Mouse (Mus musculus) gonadal fat pad, adult 2 months (tissue): ENCODE measurements at regions not wholly inside any gene's neighbourhood (a gene's known extent, or its start where the extent isn't known, plus 50 kb on each side); places are given as distances from the start of the nearest gene placed in this dataset.
"Not testable (repeated sequence)": the region's sequence is repeated elsewhere in the genome, so short reads cannot be mapped to it uniquely, and the experiment has no call there.

Experiments used
- DNase-seq: peaks from one replicate; pipeline ENCODE4 v3.0.0-alpha.2; 2012; ENCODE audit warnings: low read depth

DNA sequence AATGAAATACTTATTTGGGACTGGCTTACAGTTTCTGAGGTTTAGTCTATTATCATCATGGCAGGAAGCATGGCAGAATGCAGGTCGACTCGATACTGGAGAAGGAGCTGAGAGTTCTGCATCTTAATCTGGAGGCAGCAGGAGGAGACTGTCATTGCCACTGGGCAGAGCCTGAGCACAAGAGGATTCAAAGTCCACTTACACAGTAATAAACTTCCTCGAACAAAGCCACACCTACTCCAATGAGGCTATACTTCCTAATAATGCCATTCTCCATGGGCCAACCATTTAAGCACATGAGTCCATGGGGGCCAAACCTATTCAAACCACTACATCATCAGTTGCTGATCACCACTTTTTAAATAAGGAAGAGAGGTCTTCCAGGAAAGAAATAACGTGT, 393.5 kb downstream of the Gja1 start:
- DNase-seq, result no peak

DNA sequence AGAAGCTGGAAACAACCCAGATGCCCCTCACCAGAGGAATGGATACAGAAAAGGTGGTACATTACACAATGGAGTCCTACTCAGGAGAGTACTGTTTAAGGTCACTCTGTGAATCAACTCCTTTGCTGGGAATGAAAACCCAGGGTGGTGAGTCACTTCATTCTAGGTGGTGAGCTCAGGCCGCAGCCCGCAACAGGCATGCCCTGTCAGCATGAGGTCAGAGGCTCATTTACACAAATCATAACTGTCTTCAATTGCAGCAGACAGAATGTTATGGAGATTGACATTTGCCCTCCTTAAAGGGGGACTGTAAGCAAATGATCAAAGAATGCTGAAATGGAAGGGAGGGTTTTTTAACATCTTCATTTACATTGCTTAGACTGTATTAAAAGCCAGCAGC, 405.1 kb downstream of the Gja1 start:
- no peak for DNase-seq

DNA sequence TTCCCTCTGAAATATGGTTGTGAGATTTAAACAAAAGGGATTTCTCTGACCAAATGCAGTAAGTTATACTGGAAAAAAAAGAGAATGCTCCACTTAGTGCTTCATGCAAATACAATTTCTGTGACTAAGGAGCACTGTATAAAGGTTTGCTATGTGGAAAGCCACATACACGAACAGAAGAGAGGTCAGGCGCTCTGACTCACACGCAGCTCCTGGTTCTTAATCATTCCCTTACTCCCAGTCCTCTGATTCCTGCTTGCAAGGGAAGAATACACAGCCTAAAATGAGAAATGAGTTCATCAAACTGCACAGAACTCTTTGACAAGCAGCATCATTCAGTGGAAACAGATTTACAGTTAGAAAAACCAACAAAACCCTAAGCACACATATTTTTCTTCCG, 406.8 kb downstream of the Gja1 start:
- no peak for DNase-seq

DNA sequence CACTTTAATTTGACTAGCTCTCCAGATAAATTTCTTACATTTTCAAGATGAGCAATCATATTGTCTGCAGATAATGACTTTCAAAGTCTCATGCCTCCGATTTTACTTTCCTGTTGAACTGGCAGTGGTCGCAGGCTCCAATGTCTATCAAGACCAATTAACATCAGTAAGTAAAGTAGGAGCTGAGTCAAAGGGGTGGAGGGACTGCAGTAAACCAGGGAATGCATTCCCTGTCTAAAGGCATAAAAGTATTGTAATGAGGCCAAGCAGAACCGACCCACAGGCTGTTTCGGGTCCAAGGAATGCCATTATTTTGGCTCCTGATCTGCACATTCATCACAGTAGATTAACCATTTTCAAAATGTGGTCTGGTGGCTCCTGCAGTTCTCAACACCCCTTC, 411.0 kb downstream of the Gja1 start:
- DNase-seq, result no peak

DNA sequence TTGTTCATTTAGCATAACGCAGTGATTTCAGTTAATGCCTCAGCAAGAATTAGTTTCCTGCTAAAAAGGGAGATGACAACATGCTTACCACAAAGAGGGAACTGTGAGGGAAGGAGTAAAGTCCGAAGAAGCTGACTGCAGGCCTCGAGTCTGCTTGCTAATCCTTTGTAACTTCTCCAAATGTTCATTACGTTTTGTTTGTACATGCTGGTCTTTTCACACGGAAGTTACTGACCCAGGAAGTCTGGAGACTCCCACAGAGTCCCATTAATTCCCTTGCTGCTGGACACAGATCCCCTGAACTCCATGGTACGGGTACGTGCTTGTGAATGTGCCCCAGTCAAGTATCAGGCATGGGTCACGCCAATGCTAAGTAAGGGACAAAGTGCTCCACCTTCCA, 415.9 kb downstream of the Gja1 start:
- DNase-seq, result no peak

DNA sequence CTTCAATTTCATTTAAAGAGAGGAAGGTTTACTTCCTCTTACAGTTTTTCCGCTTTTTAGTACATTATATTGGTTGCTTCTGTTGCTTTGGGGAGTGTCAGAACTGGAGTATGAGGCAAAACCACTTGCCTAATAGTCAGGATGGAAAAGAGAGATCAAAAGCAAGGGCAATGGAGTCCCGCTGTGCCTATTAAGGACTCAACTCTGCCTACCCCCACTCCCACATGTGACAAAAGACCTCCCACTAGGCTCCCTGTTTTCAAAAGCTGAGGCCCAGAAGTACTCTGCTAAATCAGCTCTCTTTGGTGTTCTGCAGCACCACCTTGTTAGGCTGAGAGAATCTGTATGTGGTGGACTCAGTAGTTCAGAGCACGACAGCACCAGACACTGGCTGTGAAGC, 418.3 kb downstream of the Gja1 start:
- DNase-seq, result no peak

DNA sequence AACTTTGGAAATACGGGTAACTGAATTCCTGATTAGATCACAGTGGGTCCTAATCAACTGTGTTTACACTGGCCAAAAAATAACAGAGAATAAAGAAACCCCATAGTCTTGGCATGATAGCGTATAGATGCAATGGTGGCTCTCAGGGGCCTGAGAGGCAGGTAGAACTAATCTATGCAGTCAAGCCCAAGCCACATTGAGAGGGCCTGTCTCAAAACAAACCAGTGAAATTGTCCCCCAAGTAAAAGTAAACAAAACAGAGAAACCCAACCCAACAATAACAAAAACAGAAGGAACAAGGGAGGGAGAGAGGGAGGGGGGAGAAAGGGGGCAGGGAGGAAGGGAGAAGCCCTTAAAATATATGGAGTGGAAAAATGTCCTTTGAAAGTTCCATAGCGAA, 422.2 kb downstream of the Gja1 start:
- no peak for DNase-seq

DNA sequence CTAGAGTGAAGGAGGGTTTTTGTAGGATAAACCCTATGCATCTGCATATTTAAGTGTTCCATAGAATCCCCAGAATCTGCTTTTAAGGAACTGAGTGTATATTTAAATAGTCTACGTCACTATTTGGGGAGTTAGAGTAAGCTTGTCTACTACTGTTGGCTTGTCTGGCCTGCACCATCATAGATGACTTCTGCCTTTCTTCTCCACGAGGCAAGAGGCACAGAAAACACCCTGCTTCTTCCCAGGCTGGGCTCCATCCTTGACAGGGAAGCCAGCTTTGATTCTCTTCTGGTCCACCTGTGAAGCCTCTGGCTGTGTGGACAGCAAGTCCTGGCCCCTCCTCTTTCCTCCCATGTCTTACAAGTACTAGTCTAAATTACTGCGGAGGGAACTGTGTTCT, 422.6 kb downstream of the Gja1 start:
- DNase-seq, result no peak

DNA sequence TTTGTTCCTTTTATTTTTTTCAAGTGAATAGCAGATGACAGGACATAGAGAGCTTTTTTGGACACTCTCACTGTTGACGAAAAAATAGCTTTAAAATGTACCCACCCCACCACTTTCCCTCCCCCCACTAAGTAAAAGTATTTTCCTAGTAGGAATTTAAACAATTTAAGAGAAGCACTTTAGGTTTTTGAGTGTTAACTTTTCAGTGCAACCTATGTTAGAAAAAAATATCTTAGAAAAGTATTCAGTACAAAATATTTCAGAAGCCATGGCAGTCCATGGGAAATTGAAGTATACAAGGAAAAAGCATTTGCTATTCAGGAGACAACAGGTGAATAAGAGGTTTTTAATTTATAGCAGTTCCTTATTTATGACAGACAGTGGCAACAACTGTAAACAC, 431.9 kb downstream of the Gja1 start:
- no peak for DNase-seq

DNA sequence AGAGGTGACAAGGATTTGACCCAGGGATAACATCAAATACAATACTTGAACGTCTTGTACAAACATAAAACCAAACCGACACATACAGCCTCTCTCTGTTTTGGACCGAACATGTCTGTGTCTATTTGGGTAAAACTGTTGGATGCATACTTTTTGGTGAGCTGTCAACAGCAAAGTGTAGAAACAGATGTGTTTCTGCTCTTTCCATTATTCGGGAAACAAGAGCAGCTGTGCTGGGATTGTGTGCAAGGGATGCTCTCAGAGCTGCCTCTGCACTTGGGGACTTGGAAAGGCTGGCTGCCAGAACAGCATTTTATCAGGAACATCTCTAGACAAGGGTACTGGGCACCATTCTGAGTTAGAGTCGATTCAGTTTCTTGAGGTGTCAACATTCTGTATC, 445.0 kb downstream of the Gja1 start:
- no peak for DNase-seq

DNA sequence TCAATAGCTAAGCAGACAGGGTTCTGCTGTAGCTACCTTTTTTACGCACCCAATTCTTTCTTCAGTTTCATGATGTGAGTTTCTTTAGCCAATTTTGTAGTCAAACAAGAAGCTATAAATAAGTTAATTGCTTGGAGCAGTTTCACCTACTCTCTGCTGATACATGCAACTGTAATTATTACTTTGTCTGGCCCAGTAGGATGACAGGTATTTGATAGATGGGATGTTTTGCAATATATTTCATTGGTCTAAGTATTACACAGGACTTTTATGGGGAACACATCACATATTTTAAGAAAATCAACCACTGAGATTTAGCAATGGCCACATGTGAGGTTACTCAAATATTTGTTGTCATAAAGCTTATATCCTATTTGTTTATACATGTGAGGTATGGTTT, 454.2 kb downstream of the Gja1 start:
- peak; percentile 95 for DNase-seq

DNA sequence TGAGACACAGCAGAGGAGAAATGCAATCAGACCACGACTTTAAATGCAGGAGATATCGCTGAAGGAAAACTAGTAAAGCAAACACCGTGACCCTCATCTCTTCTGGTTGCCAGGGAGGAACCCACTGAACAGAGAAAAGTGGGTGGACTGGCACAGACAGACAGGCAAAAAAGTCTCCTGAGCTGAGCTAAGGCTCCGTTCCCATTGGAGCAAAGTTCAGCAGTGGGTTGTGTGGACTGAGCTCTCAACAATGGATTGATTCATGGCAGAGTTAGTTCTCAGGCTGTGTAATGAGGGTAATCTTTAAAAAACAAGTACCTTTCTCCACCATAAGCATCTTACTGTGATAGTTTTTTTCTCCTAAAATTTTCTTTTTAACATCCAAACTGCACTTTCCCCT, 454.8 kb downstream of the Gja1 start:
- DNase-seq, result peak; percentile 68

DNA sequence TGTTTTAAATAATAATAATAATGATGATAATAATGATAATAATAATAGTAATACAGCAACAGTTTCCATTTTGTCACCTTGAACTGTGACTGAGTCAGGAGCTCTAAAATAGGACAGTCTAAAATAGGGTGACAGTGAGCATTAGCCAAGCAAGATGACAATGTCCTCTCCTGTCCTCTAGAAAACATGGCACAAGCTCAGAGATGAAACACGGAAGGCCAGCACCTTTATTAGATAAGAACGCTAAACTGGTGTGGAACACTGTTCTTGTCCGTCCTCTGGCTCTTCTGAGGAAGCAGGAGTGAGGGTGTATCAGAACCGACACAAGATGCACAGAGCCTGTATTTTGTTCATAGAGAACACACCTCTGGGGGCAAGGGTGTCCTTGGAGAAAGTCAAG, 459.0 kb downstream of the Gja1 start:
- no peak for DNase-seq

DNA sequence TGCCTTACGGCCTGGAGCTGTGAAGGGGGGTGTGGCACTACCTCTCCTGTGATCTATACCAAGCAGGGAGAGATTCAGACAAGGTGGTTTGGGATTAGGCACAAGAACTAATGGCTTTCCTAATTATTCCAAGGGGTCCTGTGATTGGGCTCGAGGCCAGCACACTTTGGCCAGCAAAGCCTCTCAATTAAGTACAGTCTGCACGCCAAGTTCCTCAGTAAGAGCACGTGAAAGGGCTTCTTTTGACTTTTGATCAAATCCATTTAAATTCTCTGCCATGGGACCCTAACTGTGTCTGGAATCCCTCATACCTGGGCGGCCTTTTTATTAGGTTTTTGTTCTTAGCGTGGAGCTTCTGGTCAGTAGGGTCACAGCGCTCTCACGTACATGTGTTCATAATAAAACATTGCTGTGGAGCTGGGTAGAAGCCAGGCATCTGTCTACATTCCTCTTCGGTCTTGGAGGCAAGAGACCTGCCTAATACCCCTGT, 461.9 kb downstream of the Gja1 start:
- no peak for DNase-seq

DNA sequence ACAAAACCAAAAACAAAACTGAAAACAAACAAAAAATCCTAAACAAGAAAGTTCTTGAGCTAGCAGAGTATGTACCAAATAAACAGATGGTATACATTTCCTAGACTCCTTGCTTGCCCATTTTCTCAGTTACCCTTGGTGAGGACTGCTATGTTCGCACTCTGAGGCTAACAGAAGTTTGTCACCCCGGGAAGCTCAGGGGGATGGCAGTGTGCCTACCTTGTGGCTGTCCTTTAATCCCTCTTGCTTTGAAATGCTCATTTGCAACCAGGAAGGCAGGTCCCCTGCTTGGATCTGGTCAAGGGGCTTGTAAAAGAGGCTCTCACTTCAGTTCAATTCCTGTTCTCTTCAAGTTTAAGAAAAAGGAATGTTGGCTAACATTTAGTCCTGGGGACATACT, 462.4 kb downstream of the Gja1 start:
- DNase-seq, result no peak

DNA sequence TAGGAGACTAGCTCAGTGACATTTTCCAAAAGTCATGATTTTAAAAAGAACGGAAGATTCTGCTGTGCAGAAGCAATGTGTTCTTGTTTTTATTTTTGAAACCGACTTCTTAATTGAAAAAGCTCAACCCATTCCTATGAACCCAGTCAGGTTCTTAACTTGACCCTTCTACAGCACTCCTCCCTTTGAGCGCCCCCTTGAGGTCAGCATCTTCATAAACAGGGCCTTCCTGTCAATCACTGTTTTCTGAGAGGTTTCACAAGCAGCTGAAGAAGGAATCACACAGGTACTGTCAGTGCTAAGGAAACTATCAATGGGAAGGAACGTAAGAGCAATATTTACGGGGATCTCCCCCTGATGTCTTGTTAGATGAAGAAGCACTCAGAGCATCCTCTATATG, 463.6 kb downstream of the Gja1 start:
- no peak for DNase-seq

DNA sequence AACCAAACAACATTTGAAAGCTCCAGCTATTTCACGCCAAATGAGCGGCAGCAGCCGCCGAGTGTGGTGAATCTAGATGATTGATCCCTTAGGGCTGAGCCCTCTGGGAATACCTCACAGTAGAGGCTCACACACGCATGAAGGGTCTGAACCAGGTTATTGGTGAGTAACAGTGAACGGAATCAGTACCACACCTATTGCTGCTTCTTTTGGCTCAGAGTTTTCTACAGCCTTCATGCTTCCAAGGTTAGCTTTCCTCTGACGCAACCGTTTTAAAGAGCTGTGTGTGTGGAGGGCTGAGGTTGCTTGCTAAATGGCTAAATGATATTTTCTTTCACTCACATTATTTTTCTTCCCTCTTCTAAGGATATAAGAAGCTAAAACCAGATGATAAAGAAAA, 464.4 kb downstream of the Gja1 start:
- no peak for DNase-seq

DNA sequence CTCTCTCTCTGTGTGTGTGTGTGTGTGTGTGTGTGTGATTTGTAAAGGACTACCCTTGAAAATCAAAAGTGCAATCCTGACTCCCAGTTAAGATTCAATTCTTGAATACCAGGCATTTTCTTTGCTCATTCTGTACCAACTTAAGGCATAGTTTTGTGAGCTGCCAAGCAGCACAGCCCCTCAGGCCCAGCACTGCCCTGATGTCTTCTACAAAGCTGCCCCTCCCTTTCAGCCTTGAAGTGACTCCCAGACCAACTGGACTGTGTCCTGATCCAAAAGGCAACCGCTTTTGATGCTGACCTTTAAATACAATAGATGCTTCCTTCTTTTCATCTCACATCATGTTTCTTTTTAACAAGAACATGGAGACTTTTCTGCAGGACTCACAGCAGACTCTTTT, 464.8 kb downstream of the Gja1 start:
- DNase-seq, result no peak

DNA sequence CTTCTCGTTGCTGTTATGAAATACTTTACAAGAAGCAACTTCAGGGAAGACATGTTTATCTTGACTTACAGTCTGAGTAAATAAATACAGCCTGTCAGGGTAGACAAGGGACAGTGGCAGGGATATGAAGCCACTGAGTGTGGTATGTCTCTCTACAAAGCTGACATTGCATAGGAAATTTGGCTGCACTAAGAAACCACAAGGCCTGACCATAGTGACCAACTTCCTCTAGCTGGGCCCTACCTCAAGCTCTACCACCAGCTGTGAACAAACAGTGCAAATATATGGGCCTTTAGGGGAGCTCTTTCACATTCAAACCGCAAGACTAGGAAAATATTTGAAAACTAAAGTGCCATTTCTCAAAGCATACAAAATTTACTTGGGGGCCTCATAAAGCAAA, 475.4 kb downstream of the Gja1 start:
- no peak for DNase-seq

DNA sequence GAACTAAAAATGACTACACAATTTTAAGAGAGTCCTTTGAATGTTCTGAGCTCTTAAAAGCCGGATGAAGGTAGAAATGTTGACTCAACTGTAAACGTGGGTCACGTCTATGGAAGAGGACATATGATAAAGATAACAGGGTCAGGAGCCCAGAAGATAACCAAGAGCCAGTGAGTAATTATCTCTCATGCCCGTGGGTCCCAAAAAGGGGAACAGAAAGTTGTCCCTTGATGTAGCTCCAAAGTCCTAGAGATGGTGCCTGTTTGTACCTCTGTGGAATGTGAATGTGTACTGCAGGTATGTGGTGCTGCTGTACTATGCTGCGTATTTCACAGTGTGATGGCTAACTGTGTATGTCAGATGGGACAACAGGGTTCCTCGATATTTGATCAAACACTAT, 479.1 kb downstream of the Gja1 start:
- DNase-seq, result no peak

DNA sequence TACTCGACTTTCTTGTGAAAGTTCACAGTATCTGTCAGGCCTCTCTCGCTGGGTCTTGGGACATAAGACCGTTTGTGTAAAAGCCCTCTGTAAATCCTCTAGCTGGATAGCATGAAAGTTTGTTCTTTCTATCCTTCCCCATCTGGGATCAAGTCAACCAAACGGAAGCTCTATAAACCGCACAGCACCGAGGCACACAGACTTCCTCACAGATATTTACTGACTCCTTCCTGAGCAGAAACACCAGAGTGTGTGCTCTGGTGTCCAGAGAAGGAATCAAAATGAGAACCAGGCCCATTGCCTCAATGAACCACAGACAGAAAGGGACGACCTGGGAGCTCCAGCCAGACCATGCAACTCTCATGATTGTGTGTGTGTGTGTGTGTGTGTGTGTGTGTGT, 502.6 kb downstream of the Gja1 start:
- DNase-seq, result no peak

DNA sequence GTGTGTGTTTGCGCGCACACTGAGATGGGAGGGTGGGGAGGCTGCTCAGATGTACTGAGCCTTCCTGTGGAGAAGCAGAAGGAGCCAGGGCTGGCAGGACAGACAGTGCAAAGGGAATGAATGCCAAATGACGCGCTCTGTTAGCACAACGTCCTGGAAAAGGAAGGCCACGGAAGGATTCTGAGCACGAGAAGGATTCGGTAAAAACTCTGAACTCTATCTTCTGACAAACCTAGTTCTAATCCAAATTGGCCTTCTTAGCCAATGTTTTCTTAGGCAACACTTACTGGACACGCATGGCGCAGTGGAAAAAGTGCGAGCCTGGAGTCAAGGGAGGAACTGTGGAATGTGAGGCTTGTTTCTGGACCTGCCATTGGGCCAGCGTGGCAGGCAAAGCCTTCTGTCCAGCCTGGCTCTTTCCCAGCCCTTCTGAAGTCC, 503.0 kb downstream of the Gja1 start:
- no peak for DNase-seq

DNA sequence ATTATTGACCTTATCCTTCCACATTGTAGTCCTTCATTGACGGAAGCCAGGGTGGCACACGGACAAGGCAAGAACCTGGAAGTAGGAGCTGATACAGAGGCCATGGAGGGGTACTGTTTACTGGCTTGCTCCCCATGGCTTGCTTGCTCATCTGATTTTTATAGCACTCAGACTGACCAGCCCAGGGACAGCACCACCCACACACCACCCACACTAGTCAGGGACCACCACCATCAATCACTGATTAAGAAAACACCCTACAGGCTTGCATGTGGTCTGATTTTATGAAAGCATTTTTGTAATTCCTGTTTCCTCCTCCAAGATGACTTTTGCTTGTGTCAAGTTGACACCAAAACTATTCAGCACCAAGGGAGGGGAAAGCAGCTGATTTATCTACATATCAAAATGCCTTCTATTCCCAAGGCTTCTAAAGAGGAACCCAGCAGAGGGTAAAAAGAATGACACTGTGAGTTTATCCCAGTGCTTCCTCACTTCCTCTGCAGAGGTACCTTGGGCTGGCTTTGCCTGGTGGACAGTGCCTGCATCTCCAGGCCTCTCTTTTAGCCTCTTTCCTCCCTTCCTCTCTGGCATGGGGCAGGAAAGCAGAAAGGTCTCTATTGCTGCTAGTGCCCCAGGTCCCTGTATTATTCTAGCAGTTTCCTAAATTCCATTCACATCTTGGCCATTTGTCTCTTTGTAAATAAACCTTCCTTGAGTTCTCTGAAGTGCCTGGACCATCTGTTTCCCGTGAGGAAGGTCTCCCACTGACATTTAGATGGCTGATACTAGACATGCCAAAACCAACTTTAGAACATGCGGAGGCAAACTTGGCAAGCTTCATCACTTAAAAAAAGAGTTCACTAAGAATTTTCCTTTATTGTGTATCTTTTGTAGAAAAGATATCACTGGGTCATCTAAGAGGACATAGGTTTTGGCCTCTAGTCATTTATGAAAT, 507.6 kb downstream of the Gja1 start:
- no peak for DNase-seq

DNA sequence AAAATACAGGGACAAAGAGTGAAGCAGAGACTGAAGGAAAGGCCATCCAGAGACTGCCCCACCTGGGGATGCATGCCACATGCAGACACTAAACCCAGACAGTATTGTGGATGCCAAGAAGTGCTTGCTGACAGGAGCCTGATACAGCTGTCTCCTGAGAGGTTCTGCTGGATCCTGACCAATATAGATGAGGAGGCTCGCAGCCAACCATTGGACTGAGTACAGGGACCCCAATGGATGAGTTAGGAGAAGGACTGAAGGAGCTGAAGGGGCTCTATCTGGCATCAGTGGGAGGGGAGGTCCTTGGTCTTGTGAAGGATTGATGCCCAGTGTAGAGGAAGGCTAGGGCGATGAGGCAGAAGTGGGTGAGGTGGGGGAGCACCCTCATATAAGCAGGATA, 514.4 kb downstream of the Gja1 start:
- not testable (repeated sequence) for DNase-seq
